Mouse (Mus musculus): ENCODE data around the gene Dnajc17. TPM values are rescaled to one million over a fixed set of nuclear protein-coding genes. Genes with fewer than 3 reads are reported as not detected.

The Dnajc17 gene
- 21.6 and 28.2 TPM in 2 replicates for polyA plus RNA-seq (2016; fragmentation: Nextera tagmentation; extraction: Ambion mirVana)

DNA sequence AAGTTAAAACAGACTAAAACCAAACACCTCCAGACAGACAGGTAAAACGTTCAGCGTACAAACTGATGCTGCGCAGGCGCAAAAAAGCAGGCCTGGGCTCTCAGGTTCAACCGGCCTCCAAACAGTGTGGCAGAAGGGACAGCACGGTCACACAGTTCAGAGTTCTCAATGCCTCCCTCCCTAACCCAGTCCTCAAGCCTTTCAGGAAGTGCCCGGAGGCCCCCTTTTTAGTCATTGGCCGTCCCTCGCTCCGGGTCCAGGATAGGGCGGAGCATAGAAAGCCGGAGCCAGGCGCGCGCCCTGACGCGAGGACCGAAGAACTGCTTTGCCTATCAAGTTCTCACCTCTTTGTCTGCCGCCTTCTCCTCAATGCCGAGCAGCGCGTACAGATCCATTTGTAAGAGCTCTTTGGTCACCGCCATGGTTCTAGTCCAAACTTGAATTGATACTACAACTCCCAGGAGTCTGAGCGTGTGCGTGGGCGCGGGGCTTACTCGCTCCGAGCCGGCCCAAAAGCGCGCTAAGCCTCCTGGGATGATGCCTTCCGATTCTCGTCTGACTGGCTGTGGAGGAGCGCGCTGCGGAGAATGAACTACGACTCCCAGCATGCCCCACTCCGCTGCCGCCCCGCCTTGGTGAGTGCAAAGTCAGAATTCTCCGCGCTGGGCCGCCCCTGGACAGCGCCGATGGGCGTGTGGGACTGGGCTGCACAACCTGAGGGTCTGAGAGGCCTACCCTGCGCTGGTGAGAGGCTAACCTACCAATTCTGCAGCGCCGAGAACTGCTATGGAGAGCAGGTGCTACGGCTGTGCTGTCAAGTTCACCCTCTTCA lies at the start of gene Dnajc17, which contains the start of gene Zfyve19:
TSS of gene Dnajc17 (minus strand) at position 452 of the 832 bp plus-strand sequence.
TSS of gene Zfyve19 (plus strand) at position 274 of the 832 bp plus-strand sequence.
- DNase-seq (ENCODE audit: extremely low spot score, low spot score), result peak; percentile 96
- Histone ChIP-seq H3K4me3 (peak within 1 kb of the TSS; percentile 79), H3K9me3 (no peaks in the 10 kb centered on the region), H3K27ac (peak within 1 kb of the TSS; percentile 93), H3K36me3 (replicated peaks) (peaks cover 34% of the 10 kb centered on the region), H3K4me1 (peaks cover 34% of the 10 kb centered on the region), H3K27me3 (ENCODE audit: poor library complexity, severe bottlenecking) (no peaks in the 10 kb centered on the region)
- under 1% methylated on average over 51 of the region's 51 CpGs for WGBS

DNA sequence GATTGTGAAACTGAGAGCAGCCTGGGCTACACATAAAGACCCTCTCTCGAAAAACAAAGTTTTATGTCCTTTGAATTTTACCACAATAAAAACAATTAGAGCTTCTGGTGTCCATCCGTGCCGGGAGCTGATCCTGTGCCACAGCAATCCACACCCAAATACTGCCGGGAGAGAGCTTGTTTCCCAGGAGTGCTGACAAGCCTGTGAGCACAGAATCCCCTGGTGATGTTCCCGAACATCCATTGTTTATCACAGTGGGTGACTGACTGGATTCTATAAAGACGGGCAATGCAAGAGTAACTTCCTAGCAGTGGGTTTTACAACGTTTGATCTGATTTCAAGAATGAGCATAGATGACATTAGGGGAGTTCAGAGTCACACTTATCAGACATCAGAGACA lies 46.4 kb upstream of the Dnajc17 start:
- Histone ChIP-seq H3K9me3 (no peaks in the 10 kb centered on the region), H3K27ac (no peak overlapping the region), H3K4me1 (peaks cover 11% of the 10 kb centered on the region), H3K36me3 (replicated peaks) (no peaks in the 10 kb centered on the region), H3K4me3 (no peak overlapping the region), H3K27me3 (ENCODE audit: poor library complexity, severe bottlenecking) (peaks cover 21% of the 10 kb centered on the region)
- 15% methylated on average over 7 of the region's 7 CpGs for WGBS
- DNase-seq (ENCODE audit: extremely low spot score, low spot score), result no peak

DNA sequence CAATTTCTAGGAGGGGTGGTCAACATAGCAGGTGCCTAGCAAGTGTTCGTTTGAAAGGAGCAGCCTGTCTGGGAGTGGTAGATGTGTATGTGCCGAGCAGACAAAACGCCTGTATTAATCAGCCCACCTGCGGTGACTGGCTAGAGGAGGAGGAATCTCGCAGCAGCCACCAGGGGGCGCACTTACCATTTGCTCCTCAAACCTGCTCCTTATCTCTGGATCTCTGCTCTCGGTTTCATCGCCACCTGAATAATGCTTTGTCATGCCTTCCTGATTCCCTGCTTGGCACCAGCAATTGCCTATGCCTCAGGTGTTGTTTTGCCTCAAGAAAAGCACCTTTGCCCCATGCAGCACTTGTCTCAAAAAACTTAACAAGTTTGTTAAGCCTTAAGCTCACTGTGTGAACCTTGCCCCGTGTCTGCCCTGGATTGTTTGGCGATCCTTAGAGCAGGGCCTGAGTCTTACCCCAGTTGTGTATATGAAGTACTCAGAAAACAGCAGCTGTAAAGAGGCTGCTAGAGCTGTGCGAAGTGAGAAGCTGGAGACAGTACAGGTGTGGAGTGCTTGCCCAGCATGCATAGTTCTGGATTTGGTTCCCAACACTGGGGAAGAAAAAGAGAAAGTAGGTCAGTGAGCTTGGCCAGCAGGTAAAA lies 42.4 kb upstream of the Dnajc17 start:
- peak; percentile 87 for DNase-seq (ENCODE audit: extremely low spot score, low spot score)
- Histone ChIP-seq H3K9me3 (no peaks in the 10 kb centered on the region), H3K4me3 (peak overlapping the region; percentile 19; the same call in 1 of the 2 replicates), H3K4me1 (peaks cover 11% of the 10 kb centered on the region), H3K27ac (peak overlapping the region; percentile 36; the same call in 1 of the 2 replicates), H3K27me3 (ENCODE audit: poor library complexity, severe bottlenecking) (peaks cover 21% of the 10 kb centered on the region), H3K36me3 (replicated peaks) (no peaks in the 10 kb centered on the region)
- WGBS, result 17% methylated on average over 11 of the region's 11 CpGs

DNA sequence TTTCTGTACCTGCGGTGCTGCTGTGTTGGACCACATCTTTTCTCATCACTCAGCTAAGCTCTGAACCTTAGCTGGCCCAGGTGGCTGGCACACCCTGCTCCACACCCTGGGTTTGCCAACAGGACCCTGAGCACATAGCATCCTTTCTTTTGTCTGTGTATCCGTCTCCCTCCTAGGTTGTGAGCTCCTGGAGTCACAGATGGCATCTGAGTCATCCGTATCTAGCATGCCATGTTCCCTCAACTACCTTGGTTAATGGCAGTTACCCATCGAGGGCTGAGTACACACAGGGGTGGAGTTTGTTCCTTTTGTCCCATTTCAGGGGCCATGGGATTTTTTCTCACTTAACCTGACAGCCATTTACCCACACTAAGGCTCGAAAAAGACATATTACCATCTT lies 41.8 kb upstream of the Dnajc17 start:
- WGBS, result 72% methylated on average over 5 of the region's 5 CpGs
- Histone ChIP-seq H3K27me3 (ENCODE audit: poor library complexity, severe bottlenecking) (peaks cover 19% of the 10 kb centered on the region), H3K27ac (no peak overlapping the region), H3K4me3 (peak overlapping the region; percentile 19; the same call in 1 of the 2 replicates), H3K9me3 (no peaks in the 10 kb centered on the region), H3K36me3 (replicated peaks) (no peaks in the 10 kb centered on the region), H3K4me1 (peaks cover 11% of the 10 kb centered on the region)
- no peak for DNase-seq (ENCODE audit: extremely low spot score, low spot score)

DNA sequence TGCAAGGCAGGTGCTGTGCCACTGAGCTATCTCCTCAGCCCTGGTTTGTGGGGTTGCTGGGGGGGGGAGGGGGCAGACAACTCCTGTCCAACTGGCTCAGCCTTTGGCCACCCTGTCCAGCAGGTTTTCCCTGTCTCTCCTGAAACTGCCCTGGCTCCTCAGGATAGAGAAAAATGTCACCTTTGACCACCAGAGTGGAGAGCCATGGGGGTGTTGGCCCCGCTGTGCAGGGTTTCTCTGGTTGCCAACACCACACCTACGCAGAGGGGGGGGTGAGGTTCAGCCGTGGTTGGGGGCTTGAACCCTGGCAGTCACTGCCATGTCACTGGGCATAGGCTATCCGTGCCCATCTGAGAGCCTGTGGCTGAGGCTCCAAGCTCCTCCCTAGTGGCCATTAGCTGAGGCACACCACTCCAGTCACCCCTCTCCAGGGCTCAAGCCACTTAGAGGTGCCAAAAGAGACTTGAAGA lies 41.0 kb upstream of the Dnajc17 start:
- WGBS, result 66% methylated on average over 4 of the region's 4 CpGs

DNA sequence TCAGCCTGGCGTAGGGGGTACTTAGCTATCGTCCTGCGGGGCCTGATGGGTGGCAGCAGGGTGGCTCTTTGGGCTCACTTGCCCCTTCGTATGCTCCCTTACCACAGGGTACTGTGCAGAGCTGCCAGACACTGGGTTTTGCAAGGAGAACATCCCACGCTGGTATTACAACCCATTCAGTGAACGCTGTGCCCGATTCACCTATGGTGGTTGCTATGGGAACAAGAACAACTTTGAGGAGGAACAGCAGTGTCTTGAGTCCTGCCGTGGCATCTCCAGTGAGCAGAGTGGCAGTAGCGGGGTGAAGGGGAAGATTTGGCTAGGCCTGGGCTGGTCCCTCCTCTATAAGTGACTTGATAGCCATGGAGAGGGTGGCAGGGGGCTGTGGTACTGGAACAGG lies 39.3 kb upstream of the Dnajc17 start:
- Histone ChIP-seq H3K9me3 (no peaks in the 10 kb centered on the region), H3K4me1 (peaks cover 7% of the 10 kb centered on the region), H3K27ac (no peak overlapping the region), H3K36me3 (replicated peaks) (no peaks in the 10 kb centered on the region), H3K4me3 (no peak overlapping the region), H3K27me3 (ENCODE audit: poor library complexity, severe bottlenecking) (no peaks in the 10 kb centered on the region)
- DNase-seq (ENCODE audit: extremely low spot score, low spot score), result no peak
- whole genome bisulfite sequencing, result 86% methylated on average over 9 of the region's 9 CpGs

More for the DNA sequence above, 41.0 kb upstream of the Dnajc17 start:
- no peaks in the 10 kb centered on the region for H3K9me3 ChIP-seq
- H3K4me1 ChIP-seq, result peaks cover 7% of the 10 kb centered on the region
- DNase-seq (ENCODE audit: extremely low spot score, low spot score), result no peak
- no peak overlapping the region for H3K4me3 ChIP-seq
- peaks cover 11% of the 10 kb centered on the region for H3K27me3 ChIP-seq (ENCODE audit: poor library complexity, severe bottlenecking)
- H3K27ac ChIP-seq, result no peak overlapping the region
- no peaks in the 10 kb centered on the region for H3K36me3 ChIP-seq (replicated peaks)

DNA sequence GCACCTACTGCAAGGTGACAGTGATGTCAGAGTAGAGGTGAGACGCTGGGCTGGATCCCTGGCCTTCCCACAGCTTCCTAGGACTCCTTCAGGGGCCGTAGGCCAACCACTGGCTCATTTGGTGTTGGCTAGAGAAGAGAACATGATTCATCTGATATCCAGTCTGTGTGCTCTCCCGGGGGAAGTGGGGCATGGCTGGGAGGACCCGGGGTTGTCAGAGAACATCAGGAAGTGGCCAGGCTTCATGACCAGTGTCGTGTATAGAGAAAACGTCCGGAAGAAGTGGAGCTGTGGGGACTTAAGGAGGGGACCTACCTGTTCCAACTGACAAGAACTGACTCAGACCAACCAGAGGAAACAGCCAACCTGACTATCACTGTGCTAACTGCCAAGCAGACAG lies 36.7 kb upstream of the Dnajc17 start:
- peaks cover 6% of the 10 kb centered on the region for H3K27me3 ChIP-seq (ENCODE audit: poor library complexity, severe bottlenecking)
- no peak for DNase-seq (ENCODE audit: extremely low spot score, low spot score)
- H3K27ac ChIP-seq, result no peak overlapping the region
- no peak overlapping the region for H3K4me3 ChIP-seq
- no peaks in the 10 kb centered on the region for H3K9me3 ChIP-seq
- H3K36me3 ChIP-seq (replicated peaks), result no peaks in the 10 kb centered on the region
- 84% methylated on average over 7 of the region's 7 CpGs for WGBS
- no peaks in the 10 kb centered on the region for H3K4me1 ChIP-seq

DNA sequence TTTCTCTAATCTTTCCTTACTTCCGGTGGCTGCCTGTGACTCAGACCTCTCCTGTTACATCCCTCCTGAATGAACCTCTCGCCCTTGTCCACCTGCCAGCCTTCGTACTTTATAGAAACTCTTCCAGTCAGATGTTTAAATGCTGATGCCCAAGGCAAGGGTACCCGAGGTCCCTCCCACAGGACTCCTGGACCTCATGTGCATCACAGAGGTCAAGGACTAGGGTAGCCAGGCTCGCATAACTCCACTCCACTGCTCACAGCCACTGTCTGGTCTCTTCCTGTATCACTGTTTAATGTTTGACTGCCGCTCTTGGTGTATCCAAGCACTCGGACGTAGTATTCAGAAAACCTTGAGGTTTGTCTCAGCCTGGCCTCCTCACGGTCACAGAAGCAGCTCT lies 34.0 kb upstream of the Dnajc17 start:
- no peak overlapping the region for H3K4me3 ChIP-seq
- no peaks in the 10 kb centered on the region for H3K36me3 ChIP-seq (replicated peaks)
- DNase-seq (ENCODE audit: extremely low spot score, low spot score), result no peak
- H3K27me3 ChIP-seq (ENCODE audit: poor library complexity, severe bottlenecking), result peaks cover 32% of the 10 kb centered on the region
- H3K27ac ChIP-seq, result no peak overlapping the region
- WGBS, result 87% methylated on average over 9 of the region's 9 CpGs
- H3K9me3 ChIP-seq, result no peaks in the 10 kb centered on the region
- peaks cover 5% of the 10 kb centered on the region for H3K4me1 ChIP-seq

DNA sequence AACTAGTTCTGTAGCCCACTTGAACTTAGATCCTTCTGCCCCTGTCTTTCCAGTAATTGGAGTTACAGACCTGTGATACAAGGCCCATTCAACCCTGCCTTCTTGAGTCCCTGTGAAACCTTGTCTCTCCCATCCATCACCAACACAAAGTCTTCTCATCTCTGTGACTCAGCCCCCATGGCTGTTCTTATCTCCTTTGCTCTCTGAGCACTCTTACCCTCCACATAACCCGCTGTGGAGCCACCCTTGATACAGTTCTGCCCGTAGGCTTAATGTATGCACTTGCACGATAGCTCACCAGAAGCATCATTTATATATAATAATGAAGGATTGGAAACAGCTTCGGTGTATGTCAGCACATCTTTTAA lies 32.2 kb upstream of the Dnajc17 start:
- Histone ChIP-seq H3K9me3 (no peaks in the 10 kb centered on the region), H3K4me1 (peaks cover 15% of the 10 kb centered on the region), H3K36me3 (replicated peaks) (no peaks in the 10 kb centered on the region), H3K4me3 (no peak overlapping the region), H3K27me3 (ENCODE audit: poor library complexity, severe bottlenecking) (peaks cover 50% of the 10 kb centered on the region), H3K27ac (no peak overlapping the region)
- DNase-seq (ENCODE audit: extremely low spot score, low spot score), result no peak
- WGBS, result 95% methylated on average over 4 of the region's 4 CpGs

DNA sequence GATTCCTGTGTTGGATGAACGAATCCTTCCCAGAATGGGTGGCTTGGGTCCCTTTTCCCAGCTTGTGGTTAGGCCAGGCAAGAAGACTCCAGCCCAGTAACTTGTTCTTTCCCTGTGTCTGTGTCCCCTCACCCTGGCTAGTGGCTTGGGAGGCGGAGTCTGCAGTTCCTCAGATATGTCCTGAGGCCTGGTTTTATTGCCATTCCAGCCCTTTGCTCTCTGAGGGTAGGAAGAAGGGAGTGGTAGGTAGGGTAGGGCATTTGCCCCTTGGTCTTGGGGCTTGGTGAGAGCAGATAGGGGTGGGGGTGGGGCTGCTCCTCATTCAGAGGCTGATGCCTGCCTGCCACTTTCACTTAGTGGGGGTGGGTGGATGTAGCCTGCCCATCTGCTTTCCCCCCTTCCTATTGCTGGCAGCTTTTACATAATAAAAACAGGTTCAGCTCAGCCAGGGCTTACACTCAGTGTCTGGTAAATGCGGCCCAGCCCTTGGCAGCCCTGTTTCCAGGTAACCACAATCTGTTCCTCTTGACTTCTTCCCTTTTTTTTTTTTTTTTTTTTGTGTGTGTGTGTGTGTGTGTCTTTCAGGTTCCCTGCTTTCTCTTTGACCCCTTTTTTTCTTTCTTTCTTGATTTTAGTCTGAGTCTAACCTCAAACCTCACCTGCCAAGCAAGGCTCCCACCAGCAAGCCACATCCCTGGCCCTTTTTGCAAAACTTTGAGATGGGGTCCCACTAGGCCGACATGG lies 31.7 kb upstream of the Dnajc17 start:
- H3K4me1 ChIP-seq, result peaks cover 15% of the 10 kb centered on the region
- H3K36me3 ChIP-seq (replicated peaks), result no peaks in the 10 kb centered on the region
- no peak overlapping the region for H3K27ac ChIP-seq
- no peaks in the 10 kb centered on the region for H3K9me3 ChIP-seq
- H3K27me3 ChIP-seq (ENCODE audit: poor library complexity, severe bottlenecking), result peaks cover 55% of the 10 kb centered on the region
- DNase-seq (ENCODE audit: extremely low spot score, low spot score), result no peak
- H3K4me3 ChIP-seq, result no peak overlapping the region
- WGBS, result 75% methylated on average over 4 of the region's 4 CpGs

DNA sequence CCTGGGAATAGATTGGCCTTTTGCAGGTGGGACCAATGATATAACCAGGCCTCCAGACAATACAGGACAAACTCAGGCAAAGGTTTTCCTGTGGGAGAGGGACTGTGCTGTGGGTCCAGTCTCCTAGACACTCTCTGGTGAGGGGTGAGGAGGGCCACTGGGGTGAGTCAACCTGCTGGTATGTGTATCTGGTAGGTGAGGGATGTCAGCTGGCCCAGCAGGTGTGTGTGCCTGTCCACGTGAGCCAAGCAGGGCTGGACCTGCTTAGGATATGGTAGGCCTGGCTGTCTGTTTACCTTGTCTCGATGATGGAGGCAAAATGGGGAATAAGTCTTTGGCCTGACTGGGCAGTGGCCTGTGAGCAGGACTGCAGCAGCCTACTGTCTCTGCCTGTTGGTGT lies 30.1 kb upstream of the Dnajc17 start:
- peaks cover 15% of the 10 kb centered on the region for H3K4me1 ChIP-seq
- H3K36me3 ChIP-seq (replicated peaks), result no peaks in the 10 kb centered on the region
- H3K27me3 ChIP-seq (ENCODE audit: poor library complexity, severe bottlenecking), result peaks cover 70% of the 10 kb centered on the region
- no peak for DNase-seq (ENCODE audit: extremely low spot score, low spot score)
- H3K9me3 ChIP-seq, result no peaks in the 10 kb centered on the region
- H3K4me3 ChIP-seq, result no peak overlapping the region
- 58% methylated on average over 2 of the region's 2 CpGs for WGBS
- H3K27ac ChIP-seq, result no peak overlapping the region

DNA sequence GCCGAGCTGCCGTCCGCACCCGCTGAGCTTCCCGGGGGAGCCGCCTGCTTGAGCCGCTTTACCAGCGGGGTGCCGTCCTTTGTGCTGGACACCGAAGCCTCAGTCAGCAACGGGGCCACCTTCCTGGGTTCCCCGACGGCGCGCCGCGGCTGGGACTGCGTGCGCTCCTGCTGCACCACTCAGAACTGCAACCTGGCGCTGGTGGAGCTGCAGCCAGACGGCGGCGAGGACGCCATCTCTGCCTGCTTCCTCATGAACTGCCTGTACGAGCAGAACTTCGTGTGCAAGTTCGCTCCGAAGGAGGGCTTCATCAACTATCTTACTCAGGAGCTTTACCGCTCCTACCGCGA lies 29.3 kb upstream of the Dnajc17 start:
- H3K27ac ChIP-seq, result peak overlapping the region; percentile 36; the same call in 1 of the 2 replicates
- no peaks in the 10 kb centered on the region for H3K36me3 ChIP-seq (replicated peaks)
- peaks cover 15% of the 10 kb centered on the region for H3K4me1 ChIP-seq
- WGBS, result 2% methylated on average over 30 of the region's 31 CpGs
- H3K4me3 ChIP-seq, result peak overlapping the region; percentile 58
- peaks cover 71% of the 10 kb centered on the region for H3K27me3 ChIP-seq (ENCODE audit: poor library complexity, severe bottlenecking)
- no peaks in the 10 kb centered on the region for H3K9me3 ChIP-seq
- peak; percentile 34 for DNase-seq (ENCODE audit: extremely low spot score, low spot score)

Measured in forebrain, embryonic 10.5 days (tissue).